Mouse (Mus musculus) gastrocnemius, postnatal 10 days (tissue): ENCODE results near the gene Chsy1. TPM values are rescaled to one million over a fixed set of nuclear protein-coding genes. Genes with fewer than 3 reads are reported as not detected.

Source experiments
- DNase-seq: peaks from one replicate; pipeline ENCODE4 v3.0.0; 2021; ENCODE audit warnings: mixed read lengths
- long read RNA-seq, 2 experiments: library from polyadenylated mRNA; stranded (forward); transcript quantifications; one replicate each; pipeline ENCODE4 v2.0.0; 2021
- total RNA-seq, 2 experiments: library from RNA; stranded (reverse); gene quantifications; 2 replicates each; pipeline ENCODE4 v1.2.3; 2021

Chsy1 gene
- 10 to 100 TPM; 12.1 to 19.0 TPM for total RNA-seq
- long read RNA-seq, experiment 1, full-length matches to known transcripts = 10 of 11 reads
- long read RNA-seq, experiment 1, partial matches to known transcripts = 0 of 11 reads
- long read RNA-seq, experiment 1, other reads (novel, unspliced or antisense) = 1 of 11 reads
- long read RNA-seq, experiment 2, full-length matches to known transcripts = 6 of 10 reads
- long read RNA-seq, experiment 2, partial matches to known transcripts = 4 of 10 reads
- long read RNA-seq, experiment 2, other reads (novel, unspliced or antisense) = 0 of 10 reads

- DNase-seq = peak; percentile 89
Observed at GRCm38 (mm10) chr7:66108961-66109854, at the start of gene Chsy1. TSS of gene Chsy1 (plus strand) at chr7:66109515.

GRCm38 (mm10) chr7:66060066-66060956 lies 49.0 kb upstream of the Chsy1 start:
- peak; percentile 86 for DNase-seq

DNA sequence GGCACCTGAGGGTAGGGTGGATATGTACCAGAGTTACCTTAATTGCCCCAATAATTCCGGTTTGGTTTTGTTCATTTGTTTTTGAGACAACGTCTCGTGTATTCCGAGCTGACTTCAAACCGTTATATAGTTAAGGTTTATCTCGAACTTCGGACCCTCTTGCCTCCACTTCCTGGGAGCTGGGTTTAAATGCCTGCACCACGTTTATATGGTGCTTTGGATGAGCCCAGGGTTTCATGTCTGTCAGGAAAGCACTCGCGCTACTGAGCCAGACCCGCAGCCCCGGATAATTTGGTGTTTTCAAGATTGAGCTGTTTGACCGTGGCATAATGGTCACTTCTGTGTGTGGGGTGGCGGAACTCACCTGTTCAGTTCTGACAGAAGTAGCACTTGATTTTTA lies 48.3 kb upstream of the Chsy1 start:
- DNase-seq = no peak

GRCm38 (mm10) chr7:66076411-66076810 lies 32.9 kb upstream of the Chsy1 start:
- no peak for DNase-seq

DNA sequence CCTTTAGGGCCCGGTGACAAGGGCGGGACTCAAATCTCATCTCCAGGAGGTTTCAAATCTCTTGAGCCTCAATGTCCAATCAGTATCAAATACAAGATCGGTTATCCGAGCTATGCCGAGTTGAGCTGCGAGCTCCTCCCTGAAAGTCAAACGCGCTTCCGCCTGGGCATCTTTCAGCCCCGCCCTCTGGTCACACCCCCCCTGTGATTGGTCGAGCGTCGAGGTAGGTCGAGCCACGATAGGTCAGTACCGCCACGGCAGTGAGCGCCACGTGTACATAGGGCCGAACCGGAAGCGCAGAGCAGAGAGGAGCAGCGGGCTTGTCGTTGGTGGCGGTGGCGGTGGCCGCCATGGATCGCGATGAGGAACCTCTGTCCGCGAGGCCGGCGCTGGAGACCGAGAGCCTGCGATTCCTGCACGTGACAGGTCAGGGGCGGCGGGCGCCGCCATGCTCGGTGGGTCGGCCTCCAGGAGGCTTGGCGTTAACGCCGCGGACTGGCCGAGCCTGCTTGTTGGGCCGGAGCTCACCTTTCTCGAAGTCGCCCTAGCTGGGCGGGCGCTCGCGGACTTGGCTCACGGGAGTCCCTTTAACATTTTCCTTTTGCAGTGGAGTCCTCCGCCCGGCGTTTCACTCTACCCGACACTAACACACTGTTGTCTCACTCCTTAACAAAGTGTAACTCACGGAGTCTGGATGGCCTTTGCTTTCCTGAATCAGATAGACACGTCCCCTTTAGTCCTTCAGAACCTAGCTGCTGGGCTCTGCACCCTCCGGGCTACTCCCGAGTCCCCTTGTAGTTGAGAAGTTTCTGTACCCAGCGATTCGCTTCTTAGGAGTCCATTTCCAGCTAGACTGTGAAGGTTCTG lies 29.7 kb upstream of the Chsy1 start, which contains the start of gene Selenos:
Gene Selenos (plus strand): TSS at position 286 of the 867 bp plus-strand sequence.
- peak; percentile 94 for DNase-seq

DNA sequence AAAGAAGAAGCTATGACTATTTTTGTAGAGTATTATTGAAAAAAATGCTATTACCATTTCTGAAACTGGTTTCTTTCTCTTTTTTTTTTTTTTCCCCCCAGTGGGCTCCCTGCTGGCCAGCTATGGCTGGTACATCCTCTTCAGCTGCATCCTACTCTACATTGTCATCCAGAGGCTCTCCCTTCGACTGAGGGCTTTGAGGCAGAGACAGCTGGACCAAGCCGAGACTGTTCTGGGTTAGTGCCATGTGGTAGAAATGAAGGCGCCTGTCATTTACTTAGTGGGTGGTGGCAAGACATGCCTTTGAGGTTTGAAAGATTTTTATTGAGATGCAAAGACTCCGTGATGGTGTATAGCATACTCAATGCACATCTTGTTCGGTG lies 29.1 kb upstream of the Chsy1 start:
- no peak for DNase-seq

GRCm38 (mm10) chr7:66083757-66084156 lies 25.6 kb upstream of the Chsy1 start:
- no peak for DNase-seq

- DNase-seq = no peak
Observed at GRCm38 (mm10) chr7:66084546-66084945, 24.8 kb upstream of the Chsy1 start.

GRCm38 (mm10) chr7:66087652-66088051 lies 21.7 kb upstream of the Chsy1 start:
- no peak for DNase-seq

- DNase-seq = no peak
Observed at GRCm38 (mm10) chr7:66088077-66088476, 21.2 kb upstream of the Chsy1 start.

- no peak for DNase-seq
Observed at GRCm38 (mm10) chr7:66090676-66091190, 18.6 kb upstream of the Chsy1 start.

- DNase-seq = no peak
Observed at GRCm38 (mm10) chr7:66091553-66091952, 17.8 kb upstream of the Chsy1 start.

- DNase-seq = no peak
Observed at GRCm38 (mm10) chr7:66092656-66093055, 16.7 kb upstream of the Chsy1 start.

- DNase-seq = peak; percentile 37
Observed at GRCm38 (mm10) chr7:66094141-66094540, 15.2 kb upstream of the Chsy1 start.

- DNase-seq = no peak
Observed at GRCm38 (mm10) chr7:66098803-66099202, 10.5 kb upstream of the Chsy1 start.

- no peak for DNase-seq
Observed at GRCm38 (mm10) chr7:66101866-66102265, 7.4 kb upstream of the Chsy1 start.

DNA sequence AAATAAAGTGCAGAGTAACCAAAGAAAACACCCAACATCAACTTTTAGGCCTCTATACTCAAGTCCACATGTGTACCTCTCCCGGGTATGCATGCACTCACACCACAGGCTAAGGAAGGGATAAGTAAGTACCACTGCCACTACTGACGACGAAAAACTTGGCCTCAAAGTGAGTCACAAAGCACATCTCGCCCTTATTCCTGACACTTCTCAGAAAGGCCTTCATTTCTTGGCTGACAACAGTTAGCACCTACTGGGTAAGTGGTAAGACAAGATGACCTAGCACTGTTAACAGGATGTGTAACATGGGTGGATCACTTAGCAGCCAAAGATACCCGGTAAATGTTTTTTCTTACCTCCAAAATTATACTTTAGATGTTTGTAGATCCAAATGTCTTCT lies 4.8 kb upstream of the Chsy1 start:
- DNase-seq = no peak

DNA sequence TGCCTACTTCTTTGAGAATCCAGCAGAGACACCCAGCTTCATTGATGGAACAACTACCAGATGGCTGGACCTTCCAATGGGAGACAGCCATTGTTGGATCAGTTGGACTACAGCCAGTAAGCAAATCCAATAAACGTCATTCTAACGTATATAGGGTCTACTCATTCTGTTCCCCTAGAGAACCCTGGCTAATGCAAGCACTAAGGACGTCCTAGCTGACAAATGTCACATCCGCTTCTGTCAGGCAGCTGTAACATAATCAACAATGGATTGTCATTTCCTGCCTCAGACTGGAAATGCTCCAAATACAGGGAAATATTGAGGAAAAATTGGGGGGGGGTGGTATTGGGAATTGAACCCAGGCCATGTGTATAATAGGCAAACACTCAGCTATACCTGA lies 3.5 kb upstream of the Chsy1 start:
- no peak for DNase-seq

DNA sequence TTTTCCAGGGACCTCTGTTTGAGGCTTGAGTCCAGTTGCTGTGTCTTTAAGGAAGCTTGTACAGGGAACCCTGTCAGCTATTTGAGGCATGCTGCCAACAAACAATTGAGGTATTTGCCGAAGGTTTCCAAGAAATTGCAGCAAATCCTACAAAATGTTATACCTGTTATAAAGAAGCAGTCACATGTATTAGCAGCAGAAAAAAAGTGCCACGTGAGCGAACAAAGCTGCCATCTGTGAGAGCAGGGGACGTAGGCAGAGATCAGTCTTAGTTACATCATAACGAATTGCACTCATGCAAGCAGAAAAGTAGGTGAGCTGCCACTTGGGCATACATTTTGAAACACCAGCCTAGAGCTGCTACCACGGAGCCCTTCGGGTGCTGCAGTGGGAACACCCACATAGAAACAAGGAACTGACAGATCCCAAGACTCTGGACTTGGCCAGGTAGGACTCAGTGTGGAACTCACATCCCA lies 2.7 kb upstream of the Chsy1 start:
- no peak for DNase-seq

DNA sequence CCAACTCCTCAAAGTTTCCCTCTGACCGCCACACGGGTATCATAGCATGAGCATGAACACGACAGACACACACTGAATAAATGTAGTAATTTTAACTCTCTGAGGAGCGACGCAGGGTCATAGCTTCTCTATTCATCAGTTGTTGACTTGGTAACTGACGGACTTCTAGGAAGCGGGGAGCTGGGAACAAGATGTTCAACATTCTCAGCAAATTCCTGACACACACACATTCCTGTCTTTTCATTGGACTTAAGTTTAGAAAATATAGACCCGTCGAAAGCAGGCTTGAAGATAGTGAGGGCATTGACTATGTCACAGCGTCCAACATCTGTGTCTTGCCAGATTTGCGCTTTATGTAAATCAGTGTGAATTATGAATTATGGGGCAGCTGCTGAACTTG lies 2.1 kb upstream of the Chsy1 start:
- DNase-seq = no peak

DNA sequence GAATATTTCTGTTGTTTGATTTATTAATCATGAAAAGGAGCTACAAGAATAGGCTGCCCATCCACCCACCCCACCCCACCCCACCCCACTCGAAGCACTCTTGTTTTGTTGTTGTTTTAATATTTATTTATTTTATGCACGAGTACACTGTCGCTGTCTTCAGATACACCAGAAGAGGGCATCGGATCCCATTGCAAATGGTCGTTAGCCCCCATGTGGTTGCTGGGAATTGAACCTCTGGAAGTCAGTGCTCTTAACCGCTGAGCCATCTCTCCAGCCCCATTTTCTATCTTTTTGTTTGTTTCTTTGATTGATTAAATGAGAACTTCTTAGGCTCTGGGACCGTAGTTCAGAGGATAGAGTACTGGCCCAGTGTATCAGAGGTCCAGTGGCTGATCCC lies 1.4 kb upstream of the Chsy1 start:
- DNase-seq = no peak
